Mouse (Mus musculus): ENCODE measurements around the gene Trpm3.

DNA sequence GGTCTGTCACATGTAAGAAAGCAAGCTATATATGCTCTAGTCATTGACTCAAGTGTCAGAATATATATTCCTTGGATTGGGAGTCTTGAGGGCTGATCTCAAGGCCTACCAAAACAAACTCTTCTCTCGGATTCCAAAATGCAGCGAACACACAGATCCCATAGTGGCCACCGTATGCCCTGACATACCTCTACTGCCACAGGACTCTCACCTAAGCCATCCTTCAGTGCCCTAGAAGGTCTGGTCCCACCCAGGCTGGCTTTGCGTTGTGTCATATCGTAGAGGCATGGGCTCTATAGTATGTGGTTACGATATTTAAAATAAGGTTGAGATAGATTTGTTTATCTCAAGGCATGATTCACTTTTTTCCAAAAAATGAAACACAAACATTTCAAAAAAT, 763.5 kb downstream of the Trpm3 start:
- TF ChIP-seq CTCF (IDR thresholded peaks at IDR 0.05; ENCODE audit: low read depth, low read length), result no peak
- no peak for TF ChIP-seq GATA1 (IDR thresholded peaks at IDR 0.05; ENCODE audit: borderline replicate concordance, low read length)
- no peak for TF ChIP-seq POLR2AphosphoS5 (IDR thresholded peaks at IDR 0.05; ENCODE audit: insufficient replicate concordance, low read depth, low read length)
- TF ChIP-seq TAL1 (conservative IDR thresholded peaks at IDR 0.05; ENCODE audit: low read depth, low read length), result no peak
